Mouse (Mus musculus) midbrain, embryonic 13.5 days (tissue): ENCODE data around the gene Rxfp4. TPM values are rescaled to one million over a fixed set of nuclear protein-coding genes. Genes with fewer than 3 reads are reported as not detected.

Source experiments
- polyA plus RNA-seq: library from polyadenylated mRNA; unstranded; fragments of >200 nt; fragmentation: Nextera tagmentation; extraction: Ambion mirVana; gene quantifications from 2 replicates; pipeline ENCODE4 v1.2.1, GENCODE M21; 2015

Gene Rxfp4
- polyA plus RNA-seq, 1 experiment from 2014 or later, result not detected

Other genes starting within 250 kb of the Rxfp4 start
- 51.7 and 56.8 TPM in 2 replicates for gene Pmf1, start 242.8 kb downstream of the Rxfp4 start, polyA plus RNA-seq
- 28.7 and 29.7 TPM in 2 replicates for gene Slc25a44, start 228.0 kb downstream of the Rxfp4 start, polyA plus RNA-seq
- gene Sema4a, start 192.0 kb downstream of the Rxfp4 start, polyA plus RNA-seq, result 28.8 and 31.1 TPM in 2 replicates
- gene Lmna, start 143.2 kb downstream of the Rxfp4 start, polyA plus RNA-seq, result 21.4 and 23.4 TPM in 2 replicates
- 49.5 and 51.5 TPM in 2 replicates for gene Mex3a, start 120.7 kb downstream of the Rxfp4 start, polyA plus RNA-seq
- not detected in 2 replicates for gene Rab25, start 104.8 kb downstream of the Rxfp4 start, polyA plus RNA-seq
- 181 and 182 TPM in 2 replicates for gene Lamtor2, start 100.1 kb downstream of the Rxfp4 start, polyA plus RNA-seq
- 39.1 and 46.7 TPM in 2 replicates for gene Ubqln4, start 99.4 kb downstream of the Rxfp4 start, polyA plus RNA-seq
- gene Ssr2, start 77.3 kb downstream of the Rxfp4 start, polyA plus RNA-seq, result 142 and 148 TPM in 2 replicates
- gene Arhgef2, start 47.2 kb downstream of the Rxfp4 start, polyA plus RNA-seq, result 163 and 175 TPM in 2 replicates
- gene Khdc4, start 32.7 kb upstream of the Rxfp4 start, polyA plus RNA-seq, result 102 and 105 TPM in 2 replicates
- gene Rit1, start 63.7 kb upstream of the Rxfp4 start, polyA plus RNA-seq, result 51.1 and 52.1 TPM in 2 replicates
- 200 and 211 TPM in 2 replicates for gene Syt11, start 122.0 kb upstream of the Rxfp4 start, polyA plus RNA-seq
- gene Gon4l, start 182.1 kb upstream of the Rxfp4 start, polyA plus RNA-seq, result 14.1 and 14.9 TPM in 2 replicates